Mouse (Mus musculus): Measurements from ENCODE around the gene Olfr938.

Gene Olfr938

DNA sequence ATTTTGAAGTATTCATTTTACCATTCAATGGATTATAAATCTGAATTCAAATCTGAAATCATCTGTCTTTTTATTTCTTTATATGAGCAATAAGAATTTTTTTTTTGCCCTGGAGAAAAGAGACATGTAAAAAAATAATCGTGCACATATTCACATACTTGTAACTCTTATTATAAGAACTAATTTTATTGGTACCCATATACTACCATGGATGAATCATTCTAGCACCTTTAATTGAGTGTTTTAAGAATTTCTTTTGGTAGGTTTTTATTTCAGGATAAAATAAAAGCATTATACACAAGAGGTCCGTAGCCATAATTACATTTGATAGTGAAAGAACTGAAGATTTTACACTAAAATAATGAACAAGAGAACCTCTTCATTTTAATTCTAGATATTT lies at the start of gene Olfr938:
Gene Olfr938, minus strand, starts transcription at position 101 of the 400 bp plus-strand sequence.
- no peak for DNase-seq (ENCODE audit: extremely low spot score, low read depth, low spot score)

DNA sequence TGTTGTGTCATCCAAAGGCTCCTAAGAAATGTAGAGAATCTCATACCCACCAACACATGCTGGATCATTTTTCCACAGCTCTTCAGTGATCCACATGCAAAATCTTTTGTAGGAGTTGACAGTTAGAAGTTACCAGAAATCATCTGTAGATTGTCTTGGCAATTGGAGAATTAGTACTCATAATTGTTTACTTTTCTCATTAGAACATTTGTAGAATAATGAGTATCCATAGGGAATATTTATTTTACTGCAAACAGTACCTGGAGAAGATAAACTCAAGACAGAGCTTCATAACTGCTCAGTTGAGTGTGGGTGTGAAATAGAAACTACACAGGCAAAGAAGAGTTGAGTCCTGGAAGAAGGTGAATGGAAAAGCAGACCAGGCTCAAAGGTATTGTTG lies 49.1 kb upstream of the Olfr938 start, which contains the start of gene Olfr27:
Gene Olfr27, plus strand, starts transcription at position 301 of the 400 bp plus-strand sequence.
- no peak for DNase-seq (ENCODE audit: extremely low spot score, low read depth, low spot score)

DNA sequence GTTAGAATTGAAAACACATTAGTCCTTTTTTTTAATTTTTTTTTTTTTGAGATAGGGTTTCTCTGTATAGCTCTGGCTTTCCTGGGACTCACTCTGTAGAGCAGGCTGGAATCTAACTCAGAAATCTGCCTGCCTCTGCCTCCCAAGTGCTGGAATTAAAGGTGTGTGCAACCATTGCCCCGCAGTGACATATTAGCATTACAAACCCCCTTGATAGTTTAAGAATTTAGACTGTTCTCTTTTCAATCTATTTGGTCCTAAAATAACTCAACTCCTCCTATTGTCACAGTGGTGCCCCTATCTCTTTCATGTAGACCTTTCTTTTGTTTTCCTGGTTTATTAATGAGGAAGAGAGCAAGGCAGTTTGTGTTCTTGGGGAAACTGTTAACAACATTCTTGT lies 48.6 kb upstream of the Olfr938 start:
- no peak for DNase-seq (ENCODE audit: extremely low spot score, low read depth, low spot score)

DNA sequence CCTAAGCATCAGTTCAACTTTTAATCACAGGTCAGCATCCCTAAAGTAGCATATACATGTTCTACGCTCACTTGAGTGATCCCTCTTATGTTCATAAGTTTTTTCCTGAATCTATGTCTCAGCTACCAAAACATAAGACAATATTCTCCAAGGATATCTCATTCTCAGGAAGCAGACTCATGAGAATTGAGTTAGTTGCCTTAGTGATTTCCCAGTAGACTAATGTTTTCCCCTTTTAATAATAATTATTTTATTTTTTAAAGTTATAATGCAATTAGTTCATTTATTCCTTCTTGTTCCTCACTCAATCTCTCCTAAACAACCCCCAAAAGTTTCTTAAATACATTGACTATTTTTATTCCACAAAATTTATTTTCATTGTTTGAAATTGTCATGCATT lies 13.8 kb downstream of the Olfr938 start, which contains the start of gene Olfr937:
Gene Olfr937, minus strand, starts transcription at position 101 of the 400 bp plus-strand sequence.
- DNase-seq (ENCODE audit: extremely low spot score, low read depth, low spot score): no peak
